In the genomic region with DNA sequence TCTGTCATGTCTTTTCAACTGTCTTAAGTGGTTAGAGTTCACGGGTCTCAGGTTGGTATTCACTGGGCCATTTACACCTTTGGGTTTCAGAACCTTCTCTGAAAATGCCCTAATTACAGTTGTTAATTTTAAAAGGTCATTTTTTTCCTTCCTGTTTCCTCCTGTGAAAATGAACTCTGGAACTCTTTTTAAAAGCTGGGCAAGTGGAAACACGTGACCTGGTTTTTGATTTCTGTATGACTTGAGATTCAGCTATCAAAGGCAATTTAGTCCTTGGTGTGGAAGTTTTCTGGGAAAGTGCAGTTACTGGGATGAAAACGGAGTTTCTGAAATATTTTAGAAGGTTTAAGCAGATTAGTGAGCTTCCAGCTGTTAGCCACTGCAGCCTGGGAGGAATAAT, we compare ENCODE assay signal across 22 mouse cellular contexts. TPM values are rescaled to one million over a fixed set of nuclear protein-coding genes. Genes with fewer than 3 reads are reported as not detected.
DNase-seq lines count a peak whose midpoint lies in the region; ATAC-seq and TF ChIP-seq lines count a peak whose summit lies in the region.
"Had no signal": no experiment of that assay in that cellular context is flagged by ENCODE, and none has a peak within 500 bp of the region (broad histone marks: within the 10 kb centered on the region; RNA-seq: fewer than 3 reads in every experiment).

No protein-coding gene starts in this region.

- peaks cover 22% of the 10 kb centered on the region; the same call in 1 of the 2 replicates for H3K4me1 ChIP-seq in kidney, adult 2 months (ENCODE audit: control insufficient read depth, insufficient read depth, low read length)
- no peaks in the 10 kb centered on the region for H3K4me1 ChIP-seq in kidney, embryonic 15.5 days
- H3K4me1 ChIP-seq in small intestine, adult 2 months (ENCODE audit: control insufficient read depth, insufficient read depth, insufficient read length, low read length) = peaks cover 3% of the 10 kb centered on the region; the same call in 1 of the 2 replicates

- H3K4me2 ChIP-seq in kidney, embryonic 15.5 days = no peak overlapping the region

- H3K27me3 ChIP-seq in kidney, adult 2 months (replicated peaks; ENCODE audit: control insufficient read depth, insufficient read depth, low read length) = no peaks in the 10 kb centered on the region
- no peaks in the 10 kb centered on the region for H3K27me3 ChIP-seq in kidney, embryonic 15.5 days
- H3K27me3 ChIP-seq in small intestine, adult 2 months (ENCODE audit: control insufficient read depth, insufficient read depth, low read length) = no peaks in the 10 kb centered on the region
- H3K27me3 ChIP-seq: CH12.LX, Patski had no signal

- no peaks in the 10 kb centered on the region for H3K9me3 ChIP-seq in kidney, embryonic 15.5 days (replicated peaks)
- H3K9me3 ChIP-seq: G1E had no signal

- no peak for TF ChIP-seq POLR2A in kidney, adult 2 months (IDR thresholded peaks at IDR 0.05; ENCODE audit: low read depth, low read length)
- no peak for TF ChIP-seq POLR2A in small intestine, adult 2 months (IDR thresholded peaks at IDR 0.05; ENCODE audit: low read depth, low read length)

- H3K9ac ChIP-seq in kidney, embryonic 15.5 days = no peak overlapping the region

- TF ChIP-seq CTCF in kidney, adult 2 months (conservative IDR thresholded peaks at IDR 0.05; ENCODE audit: insufficient read depth, insufficient read length, low read depth, low read length) = no peak
- no peak for TF ChIP-seq CTCF in small intestine, adult 2 months (IDR thresholded peaks at IDR 0.05; ENCODE audit: extremely low read depth, insufficient read length, insufficient replicate concordance, low read depth, low read length)

- DNase-seq in heart, adult 11 months = peak; percentile 18
- no peak for DNase-seq in heart, postnatal 25 days (ENCODE audit: low spot score)
- peak; percentile 59 for DNase-seq in kidney, adult 2 months
- DNase-seq in kidney, postnatal 25 days = no peak
- peak; percentile 56 for DNase-seq in kidney, adult 9 months
- DNase-seq in layer of hippocampus, adult 18-20 months (ENCODE audit: low spot score in 2 of 2) = no peak
- DNase-seq: adrenal gland, adult 2 months; adrenal gland, adult 8-10 months; adrenal gland, postnatal 10 days; adrenal gland, postnatal 14 days; adrenal gland, postnatal 25 days; adrenal gland, postnatal 36 days; B cell, adult 2 months; cerebellum, adult 11 months; cerebellum, adult 11-12 months had no signal

- no peaks in the 10 kb centered on the region; the same call in 1 of the 2 replicates for H3K36me3 ChIP-seq in kidney, adult 2 months (ENCODE audit: control insufficient read depth, insufficient read depth, low read length)
- H3K36me3 ChIP-seq in kidney, embryonic 15.5 days = no peaks in the 10 kb centered on the region
- peaks cover 5% of the 10 kb centered on the region for H3K36me3 ChIP-seq in small intestine, adult 2 months (ENCODE audit: control insufficient read depth, insufficient read depth, low read length)

- intact Hi-C loops in heart, postnatal 25 days (cut with DNase I) = no loop called here

- 29% methylated on average over 3 of the region's 3 CpGs for WGBS in kidney, adult 2 months
- WGBS in kidney, embryonic 15.5 days = 64% methylated on average over 3 of the region's 3 CpGs
- WGBS in small intestine, adult 2 months = 43% methylated on average over 3 of the region's 3 CpGs

- peak overlapping the region; percentile 85 for H3K27ac ChIP-seq in kidney, adult 2 months (ENCODE audit: insufficient read depth, low read depth, low read length)
- no peak overlapping the region for H3K27ac ChIP-seq in kidney, embryonic 15.5 days
- peak overlapping the region; percentile 47; the same call in 1 of the 2 replicates for H3K27ac ChIP-seq in small intestine, adult 2 months (ENCODE audit: insufficient read depth, low read depth, low read length)

- no peak overlapping the region for H3K4me3 ChIP-seq in kidney, adult 2 months (ENCODE audit: insufficient read depth, low read depth, low read length)
- no peak overlapping the region for H3K4me3 ChIP-seq in kidney, embryonic 15.5 days (replicated peaks)
- no peak overlapping the region for H3K4me3 ChIP-seq in small intestine, adult 2 months (ENCODE audit: low read depth, low read length)

- no peak for ATAC-seq in kidney, embryonic 15.5 days (replicated peaks; ENCODE audit: low FRiP score)
- ATAC-seq: activated CD4-positive, CD25-positive, alpha-beta regulatory T cell, adult 4 months; CD4-positive, CD25-positive, alpha-beta regulatory T cell, adult 4 months; Patski had no signal

RNA-seq across cellular contexts. Expression of a gene that starts 11.1 kb away (rescaled TPM):
- 1 to 10 TPM; 3.1 to 4.8 TPM for total RNA-seq in heart, postnatal 25 days (2021)
- 49.7 and 62.7 TPM in 2 replicates for polyA plus RNA-seq in kidney, adult 2 months (2012; rRNA removed)
- polyA plus RNA-seq in kidney, embryonic 15.5 days (2015; fragmentation: Nextera tagmentation; extraction: Ambion mirVana) = 22.7 and 23.5 TPM in 2 replicates
- polyA plus RNA-seq in small intestine, adult 2 months (2012; rRNA removed) = 19.5 and 23.1 TPM in 2 replicates
- 1 to 10 TPM in 1 of 2 experiments, under 1 TPM in 1; 0.74 to 1.3 TPM for total RNA-seq in layer of hippocampus, adult 18-20 months (2021)

Comparison
In these comparisons a context has a peak if more than half of its experiments do, and no peak if none do; other contexts are left out.
1. DNase-seq: peak in heart, adult 11 months (single experiment), kidney, adult 2 months (single experiment) and kidney, adult 9 months (single experiment); none in heart, postnatal 25 days (single experiment), kidney, postnatal 25 days (0 of 2) and layer of hippocampus, adult 18-20 months (0 of 2).